Mouse (Mus musculus) liver, embryonic 14.5 days (tissue): ENCODE results near the gene D5Ertd579e.

Experiments used
- CTCF ChIP-seq: IDR thresholded peaks from 2 replicates; pipeline ENCODE4 v1.5.1; 2016; ENCODE audit warnings: antibody characterized with exemption, low read depth, control low read depth
- EP300 ChIP-seq: IDR thresholded peaks from 2 replicates; pipeline ENCODE4 v1.6.1; 2016; ENCODE audit warnings: antibody characterized with exemption, low read depth

DNA sequence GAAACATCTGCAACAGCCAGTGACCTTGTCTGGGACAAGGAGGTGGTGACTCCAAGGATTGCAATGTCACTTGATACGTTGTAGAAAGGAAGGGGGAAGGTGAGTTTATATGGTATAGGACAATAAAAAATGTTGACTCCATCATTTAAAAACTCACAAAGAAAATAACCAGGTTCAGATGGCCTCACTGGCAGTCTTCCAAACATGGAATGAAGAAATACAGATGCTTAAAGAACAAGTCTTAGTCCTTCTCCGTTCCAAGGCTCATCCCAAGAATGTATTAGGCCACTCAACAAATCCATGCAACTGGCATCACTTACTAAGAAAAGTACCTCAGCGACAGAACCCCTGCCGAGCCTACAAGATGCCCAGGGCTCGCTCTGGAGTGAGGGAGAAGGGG is 141.3 kb downstream of the D5Ertd579e start:
- TF ChIP-seq CTCF, result no peak
- TF ChIP-seq EP300, result no peak
